Mouse (Mus musculus) lung, embryonic 14.5 days (tissue): Measurements from ENCODE around the gene 4930432M17Rik. TPM values are rescaled to one million over a fixed set of nuclear protein-coding genes. Genes with fewer than 3 reads are reported as not detected.

Experiments used
- ATAC-seq: fragments of 200-750 bp; cut with Nextera tagmentation; 2 replicates; pipeline ENCODE4 v1.8.0; 2017; ENCODE audit warnings: mild to moderate bottlenecking, moderate TSS enrichment, moderate library complexity; ENCODE audit not compliant: insufficient read depth
- DNase-seq: peaks from one replicate; pipeline ENCODE4 v3.0.0-alpha.2; 2015
- H3K27ac ChIP-seq: fragments of 300-500 bp; sonication (generic); 2 replicates; pipeline ENCODE4 v1.5.1; 2014; ENCODE audit warnings: low read depth, mild to moderate bottlenecking, moderate library complexity
- H3K27me3 ChIP-seq: fragments of 300-500 bp; sonication (generic); 2 replicates; pipeline ENCODE4 v1.6.1; 2014; ENCODE audit warnings: low read length, control low read depth; ENCODE audit not compliant: insufficient read depth
- H3K36me3 ChIP-seq: fragments of 300-500 bp; sonication (generic); 2 replicates; pipeline ENCODE4 v1.6.1; 2014; ENCODE audit warnings: control low read depth; ENCODE audit not compliant: insufficient read depth
- H3K4me1 ChIP-seq: fragments of 300-500 bp; sonication (generic); 2 replicates; pipeline ENCODE4 v1.6.1; 2014; ENCODE audit warnings: antibody characterized with exemption, control low read depth; ENCODE audit not compliant: insufficient read depth
- H3K4me2 ChIP-seq: fragments of 300-500 bp; sonication (generic); 2 replicates; pipeline ENCODE4 v1.6.1; 2014; ENCODE audit warnings: mild to moderate bottlenecking
- H3K4me3 ChIP-seq: fragments of 300-500 bp; sonication (generic); 2 replicates; pipeline ENCODE4 v1.5.1; 2014; ENCODE audit warnings: low read depth, low read length
- H3K9ac ChIP-seq: fragments of 300-500 bp; sonication (generic); 2 replicates; pipeline ENCODE4 v1.6.1; 2014
- H3K9me3 ChIP-seq: fragments of 300-500 bp; sonication (generic); 2 replicates; pipeline ENCODE4 v1.6.1; 2016; ENCODE audit warnings: low read depth, low read length, control low read depth
- CTCF ChIP-seq: IDR thresholded peaks from 2 replicates; pipeline ENCODE4 v1.5.1; 2016; ENCODE audit warnings: antibody characterized with exemption, low read depth
- WGBS: fragments of 180-500 bp; shearing (Covaris S2); extraction: QIAGEN DNeasy Blood & Tissue Kit; methylation state at CpG from one replicate; pipeline ENCODE4 v1.1.7; 2014; 5-methylcytosine and 5-hydroxymethylcytosine counted together
- polyA plus RNA-seq: library from polyadenylated mRNA; unstranded; fragments of >200 nt; fragmentation: Nextera tagmentation; extraction: Ambion mirVana; gene quantifications from 2 replicates; pipeline ENCODE4 v1.2.1, GENCODE M21; 2014

4930432M17Rik gene
- polyA plus RNA-seq, 1 experiment from 2014 or later = not detected

DNA sequence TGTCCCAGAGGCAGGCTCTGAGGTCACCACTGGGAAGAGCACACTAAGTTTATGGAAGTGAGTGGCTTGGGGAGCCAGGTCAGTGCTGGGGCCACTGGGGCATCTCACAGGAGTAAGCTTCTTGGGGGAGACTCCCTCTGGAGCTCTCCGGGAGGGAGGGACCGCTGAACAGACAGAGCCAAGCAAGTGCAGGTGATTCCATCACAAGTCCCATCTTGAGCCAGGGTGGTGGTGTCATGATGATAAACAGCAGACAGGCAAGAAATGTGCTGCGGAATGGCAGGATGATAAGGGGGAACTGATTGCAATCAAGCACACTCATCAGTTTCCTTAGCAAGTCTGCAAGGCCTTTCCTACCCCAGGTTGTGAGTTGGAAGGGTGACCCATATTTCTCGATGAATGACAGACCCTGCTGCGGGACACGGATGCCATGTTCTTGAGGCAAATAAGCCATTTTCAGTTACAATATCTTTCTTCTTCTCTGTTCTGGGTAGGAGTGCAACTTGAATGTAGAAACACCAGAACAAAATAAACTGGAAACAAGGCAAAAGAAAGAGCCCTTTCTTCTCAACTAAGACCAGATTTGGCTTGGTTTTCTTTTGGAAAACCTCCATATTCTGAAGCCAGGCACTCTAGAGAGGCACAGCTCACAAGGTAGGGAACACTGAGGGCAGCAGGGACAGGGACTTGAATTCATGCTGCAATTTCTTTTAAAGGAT is 45.3 kb downstream of the 4930432M17Rik start:
- TF ChIP-seq CTCF = no peak
- Histone ChIP-seq H3K4me3 (no peak overlapping the region), H3K27me3 (no peaks in the 10 kb centered on the region), H3K27ac (no peak overlapping the region), H3K9ac (no peak overlapping the region), H3K36me3 (no peaks in the 10 kb centered on the region), H3K9me3 (no peaks in the 10 kb centered on the region), H3K4me2 (no peak overlapping the region), H3K4me1 (peaks cover 6% of the 10 kb centered on the region; the same call in 1 of the 2 replicates)
- ATAC-seq (no peak), DNase-seq (no peak)
- WGBS = 61% methylated on average over 6 of the region's 6 CpGs

DNA sequence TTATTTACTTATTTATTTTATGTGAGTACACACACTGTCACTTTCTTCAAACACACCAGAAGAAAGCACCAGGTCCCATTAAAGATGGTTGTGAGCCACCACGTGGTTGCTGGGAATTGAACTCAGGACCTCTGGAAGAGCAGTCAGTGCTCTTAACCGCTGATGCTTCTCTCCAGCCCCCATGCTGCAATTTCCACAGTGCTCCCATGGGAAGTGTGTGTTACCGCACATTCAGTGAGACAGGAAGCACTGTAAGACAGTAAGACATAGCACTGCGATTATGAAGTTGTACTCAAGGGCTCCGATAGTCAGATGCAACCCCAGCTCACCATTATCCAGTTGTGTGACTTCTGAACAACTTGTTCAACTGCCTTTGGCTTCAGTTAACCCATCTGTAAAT is 45.9 kb downstream of the 4930432M17Rik start:
- Histone ChIP-seq H3K36me3 (no peaks in the 10 kb centered on the region), H3K4me1 (peaks cover 6% of the 10 kb centered on the region; the same call in 1 of the 2 replicates), H3K9me3 (no peaks in the 10 kb centered on the region), H3K27me3 (peaks cover 1% of the 10 kb centered on the region; the same call in 1 of the 2 replicates), H3K4me2 (no peak overlapping the region), H3K27ac (no peak overlapping the region), H3K4me3 (no peak overlapping the region), H3K9ac (no peak overlapping the region)
- no peak for ATAC-seq
- TF ChIP-seq CTCF = no peak
- DNase-seq = no peak
- WGBS = 77% methylated on average over 5 of the region's 5 CpGs

DNA sequence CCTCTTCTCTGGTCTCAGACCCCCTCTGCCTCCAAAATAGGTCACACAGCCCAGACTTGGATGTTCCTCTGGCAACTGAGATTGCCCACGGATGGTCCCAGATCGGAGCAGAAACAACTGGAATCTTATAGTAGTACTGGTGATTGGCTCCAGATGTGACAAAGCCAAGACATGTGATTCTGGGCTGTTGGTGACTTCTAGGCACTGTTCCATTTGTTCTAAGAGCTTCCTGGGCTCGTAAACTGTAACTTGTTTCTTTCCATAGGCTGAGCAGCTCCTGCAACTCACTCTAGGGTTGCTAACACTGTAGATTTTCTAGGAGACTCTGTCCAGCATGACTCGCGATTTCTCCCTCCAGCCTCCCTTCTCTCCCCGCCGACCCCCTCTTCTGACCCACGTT is 48.1 kb downstream of the 4930432M17Rik start:
- Histone ChIP-seq H3K4me3 (no peak overlapping the region), H3K9me3 (no peaks in the 10 kb centered on the region), H3K36me3 (no peaks in the 10 kb centered on the region), H3K27me3 (peaks cover 5% of the 10 kb centered on the region; the same call in 1 of the 2 replicates), H3K4me2 (no peak overlapping the region), H3K9ac (no peak overlapping the region), H3K4me1 (no peaks in the 10 kb centered on the region; the same call in 1 of the 2 replicates), H3K27ac (no peak overlapping the region)
- 62% methylated on average over 8 of the region's 8 CpGs for WGBS
- no peak for ATAC-seq
- DNase-seq = no peak
- no peak for TF ChIP-seq CTCF

DNA sequence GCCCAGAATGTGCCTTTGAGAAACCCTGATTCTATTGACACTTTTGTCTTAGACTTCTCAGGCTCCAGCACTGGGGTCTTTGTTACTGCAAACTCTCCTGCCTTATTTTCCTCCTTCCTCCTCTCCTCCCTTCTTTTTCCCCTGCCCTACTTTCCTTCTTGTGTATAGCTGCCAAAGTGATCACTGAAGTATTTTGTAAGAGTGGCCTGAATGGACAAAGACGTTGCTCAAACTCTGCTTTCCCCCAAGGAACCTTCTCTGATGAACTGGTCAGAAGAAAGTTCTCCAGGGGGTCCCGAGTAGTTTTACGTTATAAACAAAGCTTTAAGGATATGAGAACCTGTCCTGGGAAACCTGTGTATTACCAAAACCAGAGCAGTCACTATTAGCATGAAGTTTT is 49.1 kb downstream of the 4930432M17Rik start:
- DNase-seq (no peak), ATAC-seq (no peak)
- H3K36me3 ChIP-seq = no peaks in the 10 kb centered on the region
- no peak overlapping the region for H3K27ac ChIP-seq
- H3K4me1 ChIP-seq = peaks cover 3% of the 10 kb centered on the region; the same call in 1 of the 2 replicates
- no peaks in the 10 kb centered on the region for H3K9me3 ChIP-seq
- TF ChIP-seq CTCF = no peak
- H3K27me3 ChIP-seq = peaks cover 5% of the 10 kb centered on the region; the same call in 1 of the 2 replicates
- no peak overlapping the region for H3K9ac ChIP-seq
- no peak overlapping the region for H3K4me2 ChIP-seq
- no peak overlapping the region for H3K4me3 ChIP-seq
- 64% methylated on average over 3 of the region's 3 CpGs for WGBS

DNA sequence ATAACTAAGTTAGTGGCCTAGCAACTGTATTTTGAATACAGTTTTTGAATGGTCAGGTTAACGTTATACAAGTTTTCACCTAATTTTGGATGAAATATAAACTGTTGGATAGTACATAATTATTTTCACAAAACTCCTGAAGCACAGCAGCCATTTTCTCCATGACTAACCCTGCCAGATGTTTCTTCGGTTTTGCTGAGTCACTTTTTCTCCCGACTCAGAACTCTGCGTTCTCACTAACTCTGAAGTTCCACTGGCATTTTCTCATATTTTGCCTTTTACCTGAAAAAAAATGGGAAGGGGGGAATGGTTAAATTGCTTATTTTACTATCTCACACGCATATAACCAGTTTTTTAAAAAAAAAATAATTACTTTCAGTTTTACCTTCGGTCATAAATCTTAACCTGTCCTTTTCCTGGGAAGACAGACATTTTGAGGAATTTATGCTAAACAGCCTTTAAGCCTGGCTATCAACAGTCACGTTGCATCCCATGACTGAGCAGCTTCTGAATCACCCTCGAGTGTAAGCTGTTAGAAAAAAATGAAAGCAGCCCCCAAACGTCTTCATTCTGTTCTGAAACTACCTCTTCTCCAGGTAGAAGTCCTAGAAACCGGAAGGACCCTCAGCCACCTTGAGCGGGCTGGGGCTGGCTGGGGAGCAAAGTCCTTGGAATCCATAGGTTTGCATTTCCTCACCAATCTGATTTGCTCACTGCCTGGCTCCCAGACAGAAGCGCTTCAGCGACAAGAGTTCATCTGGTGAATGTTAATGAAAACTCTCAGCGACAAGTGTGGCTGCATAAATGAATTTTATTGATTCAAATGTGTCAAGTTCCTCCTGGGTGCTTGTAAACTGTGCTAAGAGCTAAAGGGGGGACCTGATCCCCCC is 50.5 kb downstream of the 4930432M17Rik start:
- WGBS = 36% methylated on average over 14 of the region's 14 CpGs
- H3K36me3 ChIP-seq = no peaks in the 10 kb centered on the region
- peaks cover 5% of the 10 kb centered on the region; the same call in 1 of the 2 replicates for H3K27me3 ChIP-seq
- H3K4me3 ChIP-seq = no peak overlapping the region
- DNase-seq = no peak
- no peak overlapping the region for H3K27ac ChIP-seq
- H3K9ac ChIP-seq = no peak overlapping the region
- no peak for TF ChIP-seq CTCF
- H3K4me2 ChIP-seq = peak overlapping the region; percentile 8; the same call in 1 of the 2 replicates
- peaks cover 3% of the 10 kb centered on the region; the same call in 1 of the 2 replicates for H3K4me1 ChIP-seq
- ATAC-seq = no peak
- no peaks in the 10 kb centered on the region for H3K9me3 ChIP-seq

DNA sequence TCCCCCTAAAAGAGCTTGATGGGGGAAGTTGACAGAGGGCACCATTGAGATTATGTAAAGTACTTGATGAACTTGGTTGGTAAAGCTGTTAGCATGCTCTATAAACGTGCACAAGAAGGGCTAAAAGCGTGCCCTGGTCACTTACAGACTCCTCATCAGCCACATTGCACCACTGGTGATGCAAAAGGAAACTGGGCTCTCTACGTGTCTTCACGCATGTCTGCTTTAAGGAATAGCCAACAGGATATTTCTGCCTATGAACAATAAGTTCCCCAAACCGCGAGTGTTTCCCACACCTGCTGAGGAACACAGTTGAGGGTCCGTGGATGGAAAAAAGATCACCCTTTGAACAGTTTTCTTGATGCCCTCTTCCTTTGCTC is 51.1 kb downstream of the 4930432M17Rik start:
- H3K4me3 ChIP-seq = no peak overlapping the region
- no peak overlapping the region for H3K27ac ChIP-seq
- H3K36me3 ChIP-seq = no peaks in the 10 kb centered on the region
- ATAC-seq (no peak), DNase-seq (no peak)
- H3K9me3 ChIP-seq = no peaks in the 10 kb centered on the region
- TF ChIP-seq CTCF = no peak
- WGBS = 53% methylated on average over 7 of the region's 7 CpGs
- H3K4me1 ChIP-seq = peaks cover 3% of the 10 kb centered on the region; the same call in 1 of the 2 replicates
- peaks cover 5% of the 10 kb centered on the region; the same call in 1 of the 2 replicates for H3K27me3 ChIP-seq
- no peak overlapping the region for H3K9ac ChIP-seq
- peak overlapping the region; percentile 8; the same call in 1 of the 2 replicates for H3K4me2 ChIP-seq
